Mouse (Mus musculus) G1E (cell line): Measurements from ENCODE around the gene Fam161b. TPM values are rescaled to one million over a fixed set of nuclear protein-coding genes. Genes with fewer than 3 reads are reported as not detected.
A peak's percentile ranks its signal among the peaks of the same experiment; 100 is the strongest.

ENCODE experiments used
- ATAC-seq: 2 replicates; pipeline ENCODE4 v1.8.0; 2016; ENCODE audit warnings: mild to moderate bottlenecking; ENCODE audit not compliant: insufficient number of reproducible peaks, poor library complexity, low FRiP score, severe bottlenecking; ENCODE audit errors: extremely low read depth
- DNase-seq: peaks from one replicate; pipeline ENCODE4 v3.0.0; 2012; ENCODE audit warnings: low spot score
- H3K27me3 ChIP-seq: 2 replicates; pipeline ENCODE4 v1.6.1; 2012; ENCODE audit warnings: mild to moderate bottlenecking, low read length, inconsistent platforms; ENCODE audit not compliant: insufficient read depth
- H3K36me3 ChIP-seq: replicated peaks from 2 replicates; pipeline ENCODE3; 2012; ENCODE audit warnings: mild to moderate bottlenecking, inconsistent platforms
- H3K4me1 ChIP-seq: 2 replicates; pipeline ENCODE4 v1.6.1; 2012; ENCODE audit warnings: low read depth, low read length, inconsistent platforms, mixed read lengths; ENCODE audit not compliant: insufficient read depth
- H3K4me3 ChIP-seq: 2 replicates; pipeline ENCODE4 v1.5.1; 2012; ENCODE audit warnings: low read depth, mild to moderate bottlenecking, inconsistent platforms, low read length, moderate library complexity, mixed read lengths
- H3K9me3 ChIP-seq: replicated peaks from 2 replicates; pipeline ENCODE4 v1.6.1; 2012; ENCODE audit warnings: inconsistent platforms
- CTCF ChIP-seq: IDR thresholded peaks from 2 replicates; pipeline ENCODE4 v1.5.1; 2012; ENCODE audit warnings: low read depth, low read length, inconsistent platforms, mixed read lengths
- GATA1 ChIP-seq: IDR thresholded peaks from 2 replicates; pipeline ENCODE4 v1.6.1; 2012; ENCODE audit warnings: borderline replicate concordance, low read length, inconsistent platforms, mixed read lengths
- GATA2 ChIP-seq: IDR thresholded peaks from 2 replicates; pipeline ENCODE4 v1.6.1; 2012; ENCODE audit warnings: low read depth, low read length, inconsistent platforms, borderline replicate concordance
- POLR2AphosphoS5 ChIP-seq: IDR thresholded peaks from 2 replicates; pipeline ENCODE4 v1.6.1; 2012; ENCODE audit warnings: low read depth, low read length, inconsistent platforms; ENCODE audit not compliant: insufficient replicate concordance
- TAL1 ChIP-seq: conservative IDR thresholded peaks from 2 replicates; pipeline ENCODE4 v1.6.1; 2012; ENCODE audit warnings: low read depth, low read length, inconsistent platforms, mixed read lengths
- polyA plus RNA-seq: library from polyadenylated mRNA; stranded (reverse); fragments of >175 nt; gene quantifications from 2 replicates; pipeline ENCODE4 v1.2.3, GENCODE M21; 2012
- total RNA-seq, 2 experiments: library from RNA; stranded (forward) in 1 of 2; stranded (reverse) in 1 of 2; fragments of 200-1000 nt in 1 of 2; fragments of >200 nt in 1 of 2; fragmentation: Nextera tagmentation in 1 of 2; gene quantifications; 2 replicates each; pipeline ENCODE4 v1.2.3; 2014 to 2017

The Fam161b gene
- total and polyA plus RNA-seq, 3 experiments = 0.44 to 4.3 (median 3.3) TPM

DNA sequence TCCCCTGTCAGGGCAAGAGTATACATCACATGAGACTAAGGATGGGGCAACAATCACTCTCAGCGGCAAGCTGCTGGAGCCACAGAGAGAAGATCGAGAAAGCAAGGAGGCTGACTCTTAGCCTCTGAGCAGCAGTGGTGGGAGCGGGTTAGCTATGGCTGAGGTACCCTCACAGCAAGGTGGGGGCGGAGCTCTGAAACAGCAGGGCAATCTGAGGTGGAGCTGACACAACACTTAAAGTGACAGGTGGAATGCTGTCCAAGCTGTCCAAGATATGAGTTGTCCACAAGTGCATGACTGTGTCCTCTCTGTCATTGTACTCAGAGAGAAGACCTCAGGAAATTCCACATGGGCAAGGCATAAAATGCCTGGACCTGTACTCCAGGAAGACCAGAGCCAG lies 20.7 kb upstream of the Fam161b start:
- DNase-seq (no peak), ATAC-seq (no peak)
- H3K4me3 ChIP-seq = no peak overlapping the region
- H3K36me3 ChIP-seq = peaks cover 74% of the 10 kb centered on the region
- no peaks in the 10 kb centered on the region for H3K27me3 ChIP-seq
- TF ChIP-seq CTCF (no peak), GATA2 (no peak), TAL1 (no peak), GATA1 (no peak), POLR2AphosphoS5 (no peak)
- peaks cover 5% of the 10 kb centered on the region; the same call in 1 of the 2 replicates for H3K4me1 ChIP-seq
- no peaks in the 10 kb centered on the region for H3K9me3 ChIP-seq

- no peaks in the 10 kb centered on the region for H3K27me3 ChIP-seq
- peaks cover 94% of the 10 kb centered on the region for H3K36me3 ChIP-seq
- no peaks in the 10 kb centered on the region for H3K9me3 ChIP-seq
- TF ChIP-seq TAL1 (no peak), CTCF (no peak), GATA2 (no peak), GATA1 (no peak), POLR2AphosphoS5 (no peak)
- H3K4me1 ChIP-seq = no peaks in the 10 kb centered on the region
- H3K4me3 ChIP-seq = no peak overlapping the region
- DNase-seq (no peak), ATAC-seq (no peak)
Measured at GRCm38 (mm10) chr12:84373831-84374481, 12.3 kb upstream of the Fam161b start.

GRCm38 (mm10) chr12:84371647-84372046 lies 10.0 kb upstream of the Fam161b start:
- Histone ChIP-seq H3K4me1 (peaks cover 4% of the 10 kb centered on the region), H3K27me3 (no peaks in the 10 kb centered on the region), H3K36me3 (peaks cover 95% of the 10 kb centered on the region), H3K4me3 (no peak overlapping the region), H3K9me3 (no peaks in the 10 kb centered on the region)
- ATAC-seq = no peak
- DNase-seq = no peak
- no peak for TF ChIP-seq CTCF
- TF ChIP-seq POLR2AphosphoS5 = no peak
- TF ChIP-seq TAL1 = no peak
- no peak for TF ChIP-seq GATA1
- no peak for TF ChIP-seq GATA2

- TF ChIP-seq GATA1 = no peak
- no peak for TF ChIP-seq TAL1
- TF ChIP-seq CTCF = no peak
- no peak for TF ChIP-seq GATA2
- no peak for TF ChIP-seq POLR2AphosphoS5
- Histone ChIP-seq H3K4me1 (peaks cover 33% of the 10 kb centered on the region), H3K36me3 (peaks cover 72% of the 10 kb centered on the region), H3K4me3 (no peak overlapping the region), H3K9me3 (no peaks in the 10 kb centered on the region), H3K27me3 (no peaks in the 10 kb centered on the region)
- DNase-seq = no peak
- no peak for ATAC-seq
Measured at GRCm38 (mm10) chr12:84366971-84367370, 5.3 kb upstream of the Fam161b start.

GRCm38 (mm10) chr12:84365137-84365536 lies 3.5 kb upstream of the Fam161b start:
- TF ChIP-seq GATA1 (no peak), TAL1 (no peak), GATA2 (no peak), CTCF (no peak), POLR2AphosphoS5 (no peak)
- Histone ChIP-seq H3K9me3 (no peaks in the 10 kb centered on the region), H3K4me1 (peaks cover 46% of the 10 kb centered on the region), H3K36me3 (peaks cover 53% of the 10 kb centered on the region), H3K27me3 (no peaks in the 10 kb centered on the region), H3K4me3 (no peak overlapping the region)
- DNase-seq (no peak), ATAC-seq (no peak)

- ATAC-seq (no peak), DNase-seq (no peak)
- Histone ChIP-seq H3K36me3 (peaks cover 45% of the 10 kb centered on the region), H3K4me3 (peak overlapping the region; percentile 34; the same call in 1 of the 2 replicates), H3K4me1 (peaks cover 53% of the 10 kb centered on the region), H3K9me3 (no peaks in the 10 kb centered on the region), H3K27me3 (no peaks in the 10 kb centered on the region)
- no peak for TF ChIP-seq GATA1
- TF ChIP-seq POLR2AphosphoS5 = no peak
- no peak for TF ChIP-seq CTCF
- no peak for TF ChIP-seq GATA2
- no peak for TF ChIP-seq TAL1
Measured at GRCm38 (mm10) chr12:84364291-84364690, 2.7 kb upstream of the Fam161b start.
